Mouse (Mus musculus) cerebellum, postnatal 14 days (tissue): ENCODE data around the gene Hspe1.
"Not testable (repeated sequence)": the region's sequence is repeated elsewhere in the genome, so short reads cannot be mapped to it uniquely, and the experiment has no call there.

Experiments
- DNase-seq, 2 experiments: peaks; one replicate each; pipeline ENCODE4 v3.0.0; 2021; ENCODE audit warnings: mixed read lengths in 2 of 2

Hspe1 gene

DNA sequence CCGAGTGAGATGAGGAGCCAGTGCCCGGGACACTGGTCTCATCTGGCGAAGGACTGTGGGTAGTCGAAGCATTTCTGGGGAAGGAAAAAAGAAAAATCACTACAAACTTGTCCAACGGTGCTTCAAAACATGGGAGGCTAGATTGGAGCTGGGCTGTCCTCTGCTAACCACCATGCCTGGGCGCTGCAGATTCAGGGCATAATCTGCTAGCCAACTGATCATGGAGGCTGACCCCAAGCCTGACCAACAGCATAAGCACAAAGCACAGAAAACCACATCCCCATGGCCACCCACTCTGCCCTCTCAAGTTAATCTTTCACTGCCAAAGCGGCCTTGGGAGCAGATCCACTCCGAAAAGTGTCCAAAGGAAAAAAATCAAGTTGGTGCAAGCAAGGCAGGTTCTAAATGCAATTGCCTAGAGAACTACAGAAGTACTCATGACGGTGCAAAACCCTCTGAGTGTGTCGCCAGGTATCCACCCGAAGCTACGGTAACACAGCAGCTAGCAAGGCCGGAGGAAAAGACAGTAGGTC lies 998 bp upstream of the Hspe1 start:
- no peak for DNase-seq

DNA sequence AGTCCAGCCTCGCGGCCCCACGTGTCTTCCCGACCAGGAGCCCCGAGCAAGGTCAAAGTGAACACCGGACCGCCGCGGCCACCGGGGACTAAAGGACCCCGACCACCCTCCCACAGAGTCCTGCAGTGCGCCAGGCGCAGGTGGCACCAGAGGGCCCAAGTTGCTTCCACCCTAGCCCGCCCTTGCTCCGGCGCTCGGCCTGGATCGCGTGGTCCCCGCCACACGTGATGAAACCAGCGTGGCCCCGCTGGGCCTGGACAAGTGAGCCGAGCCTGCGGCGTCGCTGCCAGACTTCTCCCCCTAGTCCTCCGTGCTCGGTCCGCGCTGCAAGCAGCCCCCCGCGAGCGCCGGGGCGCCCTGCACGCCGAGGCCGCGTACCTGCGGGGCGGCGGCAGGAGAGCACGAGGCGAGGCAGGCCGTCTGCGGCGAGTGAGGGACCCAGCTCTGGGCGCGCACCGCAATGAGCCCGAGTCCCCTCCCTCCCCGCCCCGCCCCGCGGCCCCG lies 479 bp upstream of the Hspe1 start:
- DNase-seq = peak in 1 of 2 experiments; percentile 84

DNA sequence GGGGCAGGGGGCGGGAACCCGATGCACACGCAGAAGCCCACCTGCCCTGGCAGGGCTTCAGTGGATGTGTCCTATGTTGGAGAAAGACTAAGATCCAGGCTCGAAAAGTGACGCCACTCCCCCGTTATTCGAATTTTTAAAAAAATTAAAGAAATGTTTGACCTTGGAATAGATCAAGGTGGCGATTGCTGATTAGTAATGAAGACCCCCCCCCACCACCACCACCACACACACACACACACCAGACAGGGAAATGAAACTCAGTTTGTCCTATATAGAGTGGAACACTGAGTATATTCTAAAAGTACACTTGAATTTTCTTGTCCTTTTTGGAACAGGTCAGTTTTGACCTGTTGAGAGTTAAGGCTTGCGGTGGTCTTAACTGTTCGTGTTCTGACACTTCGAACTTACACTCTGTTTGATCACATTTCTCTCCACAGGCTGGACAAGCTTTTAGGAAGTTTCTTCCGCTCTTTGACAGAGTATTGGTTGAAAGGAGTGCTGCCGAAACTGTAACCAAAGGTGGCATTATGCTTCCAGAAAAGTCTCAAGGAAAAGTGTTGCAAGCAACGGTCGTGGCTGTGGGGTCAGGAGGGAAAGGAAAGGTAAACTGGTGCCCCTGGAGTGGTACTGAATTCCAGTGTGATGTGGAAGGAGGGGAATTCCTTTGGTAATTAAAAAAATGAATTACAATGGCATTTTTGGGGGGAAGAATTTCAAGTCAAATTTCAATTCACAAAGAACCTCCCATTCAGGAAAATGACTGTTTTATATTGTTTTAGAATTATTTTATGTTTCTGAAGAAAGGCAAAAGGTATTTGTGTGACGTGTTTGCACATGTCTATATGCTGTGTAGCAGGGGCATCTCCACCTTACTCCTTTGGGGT lies 922 bp downstream of the Hspe1 start:
- DNase-seq = no peak

DNA sequence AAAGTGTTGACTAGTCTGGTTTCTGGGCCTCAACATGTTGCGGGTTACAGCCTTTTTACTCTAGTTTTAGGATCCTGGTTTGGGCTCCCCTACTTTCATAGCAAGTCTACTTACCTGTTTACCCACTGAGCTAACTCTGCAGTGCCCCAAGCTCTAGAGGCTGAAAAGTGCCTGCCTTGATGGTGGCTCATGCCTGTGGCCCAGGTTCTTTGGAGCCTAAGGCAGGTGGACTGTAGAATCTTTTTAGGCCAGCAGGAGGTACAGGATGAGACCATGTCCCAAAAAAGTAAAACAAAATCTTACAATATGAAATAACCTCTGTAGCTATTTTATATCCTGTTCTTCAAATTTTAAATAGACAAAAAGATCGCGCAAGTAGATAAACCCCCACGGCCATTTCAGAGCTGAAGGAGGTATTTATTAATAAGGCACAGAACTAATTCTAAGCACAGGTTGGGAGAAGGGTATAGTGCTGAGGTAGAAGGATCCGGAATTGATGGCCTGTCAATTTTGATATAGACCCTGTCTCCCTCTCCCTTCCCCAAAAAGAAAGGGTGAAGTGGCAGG lies 1.6 kb downstream of the Hspe1 start:
- no peak for DNase-seq

DNA sequence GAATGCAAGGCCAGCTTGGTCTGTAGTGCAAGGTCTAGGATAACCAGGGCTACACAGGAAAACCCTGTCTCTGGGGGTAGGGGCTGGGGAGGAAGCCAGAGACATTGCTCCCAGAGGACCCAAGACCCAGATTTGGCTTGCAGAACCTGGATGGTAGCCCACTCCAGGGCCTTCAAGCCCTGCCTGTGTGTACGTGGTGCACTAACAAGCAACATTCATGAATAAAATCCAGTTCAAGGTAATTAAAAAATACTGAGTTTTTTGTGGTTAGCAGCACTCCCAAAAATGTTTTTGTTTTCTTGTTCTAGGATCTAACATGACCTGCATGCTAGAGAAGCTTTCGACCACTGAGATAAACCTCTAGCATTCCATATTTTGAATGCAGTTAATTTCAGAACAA lies 4.1 kb downstream of the Hspe1 start:
- DNase-seq = no peak

DNA sequence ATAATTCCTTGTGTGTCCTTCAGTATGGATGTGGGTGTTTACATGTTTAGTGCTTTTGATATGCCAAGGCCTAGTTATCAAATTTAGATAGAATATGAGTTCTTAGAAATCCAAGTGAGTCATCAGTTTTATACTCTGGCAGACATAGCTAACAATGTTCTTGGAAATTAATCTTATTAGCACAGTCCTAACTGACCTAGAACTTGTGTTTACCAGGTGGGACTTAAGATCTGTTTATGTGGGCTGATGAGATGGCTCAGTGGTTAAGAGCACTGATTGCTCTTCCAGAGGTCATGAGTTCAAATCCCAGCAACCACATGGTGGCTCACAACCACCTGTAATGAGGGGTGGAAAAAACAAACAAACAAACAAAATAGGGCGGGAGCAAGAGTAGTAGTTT lies 4.5 kb downstream of the Hspe1 start:
- no peak for DNase-seq

DNA sequence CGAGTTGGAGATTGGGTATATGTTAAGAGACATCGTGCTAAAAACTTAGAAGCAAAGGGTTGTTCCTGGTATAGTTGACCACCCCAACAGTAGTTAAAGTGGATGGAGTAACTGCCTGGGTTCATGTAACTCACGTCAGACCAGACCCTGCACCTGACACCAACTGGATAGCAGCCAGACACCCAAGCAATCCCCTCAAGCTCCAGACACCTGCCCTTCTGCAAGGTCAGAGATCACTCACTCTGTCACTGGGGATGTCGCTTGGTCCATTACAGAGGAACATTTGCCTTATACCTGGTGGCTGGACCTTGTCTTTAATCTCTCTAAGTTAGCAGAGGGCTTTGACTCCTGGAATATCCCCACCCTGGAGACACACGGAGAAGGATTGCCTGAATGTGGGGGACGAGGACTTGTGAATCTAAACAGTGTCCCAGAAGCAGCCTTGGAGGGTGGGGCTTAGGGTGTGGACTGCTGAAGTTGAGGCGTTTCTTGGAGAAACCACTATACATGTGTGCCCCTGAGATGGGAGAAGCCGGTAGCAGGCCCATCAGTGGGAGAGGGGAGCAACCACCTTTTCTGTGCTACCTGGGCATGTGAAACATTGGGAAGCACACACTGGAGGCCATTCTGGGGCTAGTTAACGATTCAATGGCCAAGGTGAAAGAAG lies 19.1 kb downstream of the Hspe1 start:
- DNase-seq = no peak

DNA sequence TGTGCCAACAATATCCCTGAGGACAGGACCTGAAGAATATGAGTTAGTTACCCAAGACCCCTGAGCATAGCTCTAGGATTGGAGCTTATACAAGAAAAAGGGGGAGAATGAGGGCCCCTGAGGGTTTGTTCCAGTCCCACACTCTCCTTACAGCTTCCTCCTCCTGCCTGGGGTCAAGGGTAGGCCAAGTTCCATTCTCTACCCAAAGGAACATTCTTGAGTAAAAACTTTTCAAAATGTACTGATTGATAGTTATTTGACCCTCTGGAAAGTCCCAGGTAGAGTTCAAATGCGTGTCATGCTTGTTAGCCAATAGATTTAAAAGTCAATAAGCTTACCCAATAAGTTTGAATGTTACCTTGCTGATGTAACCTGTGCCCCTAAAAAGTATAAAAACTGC lies 19.7 kb downstream of the Hspe1 start:
- no peak for DNase-seq

DNA sequence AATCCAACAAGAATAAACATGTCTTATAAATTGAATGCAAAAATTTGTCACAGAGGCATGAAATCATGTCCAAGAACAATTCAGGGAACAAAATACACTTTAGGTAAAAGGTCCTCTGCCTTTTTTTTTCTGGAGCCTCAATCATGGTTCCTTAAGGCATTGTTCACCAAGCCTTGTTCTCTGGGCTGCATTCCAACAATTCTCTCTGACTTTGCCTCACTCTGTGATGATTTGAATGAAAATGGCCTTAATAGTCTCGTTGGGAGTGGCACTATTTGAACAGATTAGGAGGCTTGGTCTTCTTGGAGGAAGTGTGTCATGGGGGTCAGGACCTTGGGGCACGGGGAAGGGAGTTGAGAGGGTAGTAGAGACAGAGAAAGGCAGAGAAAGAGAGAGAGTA lies 20.5 kb downstream of the Hspe1 start:
- DNase-seq = no peak

DNA sequence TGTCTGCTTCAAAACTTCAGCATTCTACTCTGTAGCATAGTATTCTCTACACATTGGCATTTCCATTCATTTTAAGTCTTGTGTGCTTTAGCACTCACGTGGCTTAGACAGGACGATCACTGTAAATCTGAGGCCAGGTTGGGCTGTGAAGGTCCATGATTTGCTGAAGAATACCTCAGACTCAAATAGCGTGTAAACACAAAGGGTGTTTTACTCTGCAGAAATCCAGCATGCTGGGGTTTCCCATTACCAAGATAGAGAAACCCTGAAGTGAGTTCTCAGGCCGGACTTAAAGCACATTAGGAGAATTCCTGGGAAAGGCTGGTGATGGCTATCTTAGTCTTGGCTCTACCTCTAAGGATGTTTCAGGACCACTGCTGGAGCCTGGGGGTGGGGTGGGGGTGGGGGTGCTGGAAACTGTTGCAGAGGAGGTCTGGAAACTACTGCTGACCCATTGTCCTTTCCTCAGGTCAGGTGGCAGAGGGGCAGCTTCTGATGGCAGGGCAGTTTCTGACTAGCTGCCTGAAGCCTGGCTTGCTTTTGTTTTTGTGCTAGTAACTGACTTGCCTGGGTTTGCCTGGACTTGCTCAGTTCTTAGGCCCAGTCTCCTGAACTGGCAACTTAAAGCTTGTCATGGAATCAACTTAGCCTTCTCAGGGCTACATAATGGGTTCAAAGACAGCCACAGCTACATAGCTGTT lies 21.3 kb downstream of the Hspe1 start:
- DNase-seq = no peak

DNA sequence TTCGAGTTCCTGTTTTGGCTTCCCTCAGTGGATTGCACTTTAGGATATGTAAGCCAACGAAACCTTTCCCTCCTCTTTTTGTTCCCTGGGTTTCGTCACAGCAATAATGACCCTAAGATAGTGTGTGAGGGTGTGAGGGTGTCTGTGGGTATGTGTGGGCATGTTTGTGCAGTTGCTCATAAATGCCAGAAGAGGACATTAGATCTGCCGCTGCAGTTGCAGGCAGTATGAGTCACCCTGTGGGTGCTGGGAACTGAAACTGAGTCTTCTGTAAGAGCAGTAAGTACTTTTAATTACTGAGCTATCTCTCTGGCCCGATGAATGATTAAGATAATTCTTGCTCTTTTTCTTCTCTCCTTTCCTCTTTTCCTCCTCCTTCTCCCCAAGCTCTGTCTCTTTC lies 35.1 kb downstream of the Hspe1 start:
- no peak for DNase-seq

DNA sequence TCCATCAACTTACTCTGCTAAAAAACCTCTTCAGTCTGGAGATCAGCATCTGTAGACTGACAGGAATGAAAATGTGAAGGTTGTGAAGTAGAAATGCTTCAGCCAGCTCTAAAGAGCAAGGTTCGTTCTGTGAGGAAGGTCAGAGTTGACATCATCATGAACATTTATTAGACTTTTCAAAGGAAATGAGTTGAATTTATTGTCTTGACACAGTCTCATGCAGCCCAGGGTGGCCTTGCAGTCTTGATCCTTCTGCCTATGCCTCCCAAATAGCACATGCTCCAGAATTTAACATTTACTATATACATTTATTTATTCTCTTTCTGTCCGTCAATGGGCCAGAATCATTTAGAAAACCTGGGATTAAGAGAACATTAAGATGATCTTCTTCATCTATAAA lies 35.6 kb downstream of the Hspe1 start:
- DNase-seq = no peak

DNA sequence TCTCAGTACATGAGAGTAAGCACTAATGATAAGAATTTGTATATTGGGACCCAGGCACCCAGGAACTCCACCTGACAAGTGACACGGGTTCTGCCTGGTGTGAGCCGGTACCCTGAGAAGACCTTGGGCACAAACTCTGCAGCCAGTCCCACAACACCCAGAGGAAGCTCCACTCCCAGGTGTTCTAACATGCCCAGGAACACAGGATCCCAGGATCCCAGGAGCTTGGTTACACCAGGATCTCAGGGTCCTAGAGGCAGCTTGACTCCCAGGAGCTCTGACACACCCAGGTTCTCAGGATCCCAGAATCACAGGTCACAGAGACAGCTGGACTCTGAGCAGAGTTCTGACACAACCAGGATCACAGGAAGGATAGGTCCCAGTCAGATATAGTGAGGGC lies 36.2 kb downstream of the Hspe1 start:
- DNase-seq = not testable (repeated sequence)

DNA sequence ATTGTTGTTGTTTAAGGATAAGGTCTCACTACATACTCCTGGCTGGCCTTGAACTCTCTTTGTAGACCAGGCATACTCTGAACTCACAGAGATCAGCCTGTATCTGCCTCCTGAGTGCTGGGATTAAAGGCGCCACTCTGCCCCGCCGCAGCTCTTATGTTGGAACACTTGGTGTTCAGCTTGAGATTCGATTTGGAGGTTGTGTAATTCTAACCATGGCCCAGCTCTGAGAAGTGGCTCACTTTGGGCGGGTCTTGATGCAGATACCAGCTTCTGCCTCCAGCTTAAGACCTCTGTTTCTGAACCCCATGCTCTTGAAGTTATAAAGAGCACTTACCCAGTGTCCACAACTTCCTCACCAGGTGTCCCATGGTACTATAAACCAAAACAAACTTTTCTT lies 41.8 kb downstream of the Hspe1 start:
- no peak for DNase-seq

DNA sequence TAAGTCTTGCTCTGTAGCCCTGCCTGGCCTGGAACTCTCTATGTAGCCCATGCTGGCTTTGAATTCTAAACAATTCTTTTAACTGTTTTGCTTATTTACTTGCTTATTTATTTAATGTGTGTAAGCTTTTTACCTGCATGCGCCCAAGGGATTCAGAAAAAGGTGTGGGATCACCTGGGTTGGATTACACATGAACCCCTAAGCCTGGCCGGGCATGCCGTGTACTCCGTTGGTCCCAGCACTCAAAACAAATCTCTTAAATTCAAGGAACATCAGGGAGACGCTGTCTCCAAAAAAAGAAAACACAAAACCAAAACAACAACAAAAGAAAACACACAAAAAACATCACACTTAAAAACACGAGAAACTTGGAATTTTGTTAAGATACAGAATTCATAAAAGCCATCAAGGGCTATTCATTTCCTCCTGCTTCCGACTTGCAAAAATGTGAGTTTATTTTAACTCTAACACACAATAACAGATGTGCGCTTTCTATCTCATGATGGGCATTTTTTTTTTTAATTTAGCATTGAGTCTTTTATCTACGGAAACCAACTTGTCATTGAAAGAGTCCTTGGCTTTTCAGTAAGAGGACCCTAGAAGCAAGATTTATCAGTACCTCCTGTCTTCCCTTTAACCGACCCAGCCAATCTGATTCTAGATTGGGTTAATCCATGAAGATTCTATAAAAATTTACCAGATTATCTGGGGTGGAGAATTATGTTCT lies 42.4 kb downstream of the Hspe1 start:
- peak; percentile 15 to 27 for DNase-seq

DNA sequence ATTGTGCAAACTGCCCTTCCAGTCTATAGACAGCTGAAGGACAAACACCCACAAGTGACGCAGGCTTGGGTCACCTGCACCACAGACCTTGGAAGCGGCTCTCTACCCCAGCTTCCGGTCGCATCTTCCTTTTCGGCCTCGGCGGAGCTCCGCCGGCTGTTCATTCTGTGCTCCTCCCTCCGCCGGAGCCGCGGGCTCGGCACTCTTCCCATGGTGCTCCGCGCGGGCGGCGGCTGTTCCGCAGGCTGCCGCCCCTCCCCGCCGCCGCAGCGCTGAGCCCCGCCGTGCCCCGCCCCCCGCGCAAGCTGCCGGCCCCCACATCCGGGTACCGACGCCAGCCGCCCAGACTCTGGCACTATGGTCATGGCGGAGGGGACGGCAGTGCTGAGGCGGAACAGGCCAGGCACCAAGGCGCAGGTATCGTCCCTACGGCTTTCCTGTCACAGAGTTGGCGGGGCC lies 43.0 kb downstream of the Hspe1 start, which contains the start of gene Mob4:
Gene Mob4 (plus strand): TSS at position 289 of the 459 bp plus-strand sequence.
- DNase-seq = peak; percentile 98 to 99

DNA sequence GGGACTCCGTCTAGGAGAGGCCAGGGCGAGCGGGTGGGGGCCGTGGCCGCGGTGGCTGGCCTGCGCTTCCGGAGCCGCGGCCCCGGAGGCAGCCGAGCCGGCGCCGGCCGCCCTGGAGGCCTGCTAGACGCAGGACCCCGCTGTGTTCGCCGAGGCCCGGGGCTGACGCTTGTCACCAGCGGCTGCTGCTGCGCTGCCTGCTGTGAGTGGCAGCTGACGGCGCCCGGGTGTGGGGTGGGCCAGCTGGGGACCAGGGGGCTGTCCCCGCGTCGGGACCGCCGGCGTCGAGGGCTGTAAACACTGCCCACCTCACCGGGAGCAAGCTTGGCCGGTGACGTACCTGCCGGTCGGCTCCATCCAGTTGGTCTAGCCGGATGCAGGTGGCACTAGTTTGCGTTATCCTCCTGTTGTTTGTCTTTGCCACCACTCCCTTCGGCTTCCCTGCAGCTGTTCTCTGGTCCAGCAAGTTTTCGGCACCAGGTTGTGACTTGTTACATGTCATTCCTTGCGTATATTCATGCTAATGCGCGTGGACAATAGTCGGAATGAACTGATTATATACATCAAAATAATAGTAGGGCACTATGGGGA lies 43.6 kb downstream of the Hspe1 start:
- no peak for DNase-seq

DNA sequence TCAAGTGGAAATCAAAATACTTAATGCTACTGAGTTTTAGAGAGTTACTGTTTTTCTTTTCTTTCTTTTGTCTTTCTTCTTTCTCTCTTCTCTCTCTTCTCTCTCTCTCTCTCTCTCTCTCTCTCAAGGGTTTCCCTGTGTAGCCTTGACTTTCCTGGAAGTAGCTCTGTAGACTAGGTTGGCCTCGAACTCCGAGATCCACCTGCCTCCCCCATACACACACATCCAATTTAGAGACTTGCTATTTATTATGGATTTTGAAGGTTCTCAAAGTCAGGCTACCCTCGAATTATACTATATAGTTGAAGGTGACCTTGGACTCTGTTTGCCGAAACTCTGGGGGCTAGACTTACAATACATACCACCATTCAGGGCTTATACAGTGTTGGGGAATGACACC lies 44.4 kb downstream of the Hspe1 start:
- no peak for DNase-seq

DNA sequence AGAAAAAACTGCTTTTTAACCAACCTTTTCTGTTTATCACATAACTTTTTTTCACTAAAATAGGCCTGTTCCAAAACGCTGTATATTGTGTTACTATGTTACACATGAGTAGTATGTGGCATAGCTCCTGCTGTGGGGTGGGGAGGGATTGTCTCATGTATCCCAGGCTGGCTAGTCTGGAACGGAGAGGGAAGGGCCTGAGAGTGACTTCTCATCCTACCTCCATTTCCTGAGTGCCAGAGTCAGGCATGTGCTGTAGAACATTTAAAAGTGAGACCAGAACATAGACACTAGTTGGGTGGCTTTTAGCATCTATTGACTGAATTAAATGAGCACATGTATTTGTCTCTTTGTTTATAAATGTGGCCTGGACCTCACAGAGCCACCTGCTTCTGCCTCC lies 45.2 kb downstream of the Hspe1 start:
- no peak for DNase-seq

DNA sequence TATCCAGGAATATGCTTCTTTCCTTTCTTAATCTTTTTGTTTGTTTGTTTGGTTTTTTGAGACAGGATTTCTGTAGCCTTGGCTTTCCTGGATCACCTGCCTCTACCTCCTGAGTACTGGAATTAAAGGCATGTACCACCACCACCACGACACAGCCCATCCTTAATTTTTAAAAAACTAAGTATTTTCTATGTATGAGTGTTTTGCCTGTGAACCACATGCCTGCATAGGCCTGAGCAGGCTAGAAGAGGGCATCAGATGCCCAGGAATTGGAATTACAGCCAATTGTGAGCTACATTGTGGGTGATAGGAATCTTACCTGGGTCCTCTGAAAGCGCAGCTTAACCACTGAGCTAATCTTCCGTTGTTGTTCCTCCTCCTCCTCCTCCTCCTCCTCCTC lies 46.4 kb downstream of the Hspe1 start:
- DNase-seq = no peak

DNA sequence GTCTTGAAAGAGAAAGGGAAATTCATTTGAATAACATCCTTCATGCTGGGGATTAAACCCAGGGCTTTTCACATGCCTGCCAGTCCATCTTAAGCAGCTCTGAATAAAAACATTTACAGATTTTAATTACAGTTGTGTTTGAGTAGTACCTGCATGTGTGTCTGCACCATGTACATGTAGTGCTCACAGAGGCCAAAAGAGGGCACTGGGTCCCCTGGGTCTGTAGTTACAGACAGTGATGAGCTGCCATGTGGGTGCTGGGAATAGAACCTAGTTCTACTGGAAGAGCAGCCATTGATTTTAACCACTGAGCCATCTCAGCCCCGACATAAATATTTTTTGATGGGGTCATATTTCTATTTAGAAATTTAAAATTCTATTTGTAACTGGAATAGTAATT lies 47.9 kb downstream of the Hspe1 start:
- no peak for DNase-seq
